Mouse (Mus musculus) thymus, postnatal 0 days (tissue): Measurements from ENCODE around the gene Idnk. TPM values are rescaled to one million over a fixed set of nuclear protein-coding genes. Genes with fewer than 3 reads are reported as not detected.
"Not testable (repeated sequence)": the region's sequence is repeated elsewhere in the genome, so short reads cannot be mapped to it uniquely, and the experiment has no call there.

Experiments used
- DNase-seq: peaks from one replicate; pipeline ENCODE4 v3.0.0-alpha.2; 2015; ENCODE audit warnings: low spot score
- polyA plus RNA-seq: library from polyadenylated mRNA; unstranded; fragments of >200 nt; fragmentation: Nextera tagmentation; extraction: Ambion mirVana; gene quantifications from 2 replicates; pipeline ENCODE4 v1.2.1, GENCODE M21; 2015

The Idnk gene
- polyA plus RNA-seq, 1 experiment from 2014 or later, result 117 TPM

DNA sequence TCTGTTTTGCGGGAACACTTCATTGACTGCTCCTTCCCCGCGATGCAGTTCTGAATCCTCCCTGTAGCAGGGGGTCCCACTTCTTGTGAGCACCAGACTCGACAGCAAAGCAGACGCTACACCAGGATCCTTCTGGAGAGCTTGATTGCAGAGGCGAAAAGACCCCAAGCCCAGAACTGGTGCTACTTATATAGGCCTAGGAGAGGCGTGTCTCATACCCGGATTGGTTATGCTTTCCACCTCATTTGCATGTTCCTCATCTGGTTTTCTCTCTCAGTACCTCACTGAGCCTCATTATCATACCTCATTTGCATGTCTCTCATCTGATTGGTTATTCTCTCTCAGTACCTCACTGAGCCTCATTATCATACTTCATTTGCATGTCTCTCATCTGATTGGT, 10.8 kb upstream of the Idnk start:
- DNase-seq, result not testable (repeated sequence)

DNA sequence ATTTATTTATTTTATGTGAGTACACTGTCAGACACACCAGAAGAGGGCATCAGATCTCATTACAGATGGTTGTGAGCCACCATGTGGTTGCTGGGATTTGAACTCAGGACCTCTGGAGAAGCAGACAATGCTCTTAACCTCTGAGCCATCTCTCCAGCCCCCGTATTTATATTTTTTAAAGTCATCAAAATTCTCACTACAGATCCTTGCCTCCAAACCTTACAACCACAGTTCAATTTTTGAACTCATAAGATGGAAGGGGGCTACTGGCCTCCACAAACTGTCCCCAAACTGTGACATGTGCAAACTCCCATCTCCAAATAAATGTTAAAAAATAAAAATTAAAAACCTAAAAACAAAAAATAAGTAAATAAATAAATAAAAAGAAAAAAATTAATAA, 9.7 kb upstream of the Idnk start:
- DNase-seq, result no peak

DNA sequence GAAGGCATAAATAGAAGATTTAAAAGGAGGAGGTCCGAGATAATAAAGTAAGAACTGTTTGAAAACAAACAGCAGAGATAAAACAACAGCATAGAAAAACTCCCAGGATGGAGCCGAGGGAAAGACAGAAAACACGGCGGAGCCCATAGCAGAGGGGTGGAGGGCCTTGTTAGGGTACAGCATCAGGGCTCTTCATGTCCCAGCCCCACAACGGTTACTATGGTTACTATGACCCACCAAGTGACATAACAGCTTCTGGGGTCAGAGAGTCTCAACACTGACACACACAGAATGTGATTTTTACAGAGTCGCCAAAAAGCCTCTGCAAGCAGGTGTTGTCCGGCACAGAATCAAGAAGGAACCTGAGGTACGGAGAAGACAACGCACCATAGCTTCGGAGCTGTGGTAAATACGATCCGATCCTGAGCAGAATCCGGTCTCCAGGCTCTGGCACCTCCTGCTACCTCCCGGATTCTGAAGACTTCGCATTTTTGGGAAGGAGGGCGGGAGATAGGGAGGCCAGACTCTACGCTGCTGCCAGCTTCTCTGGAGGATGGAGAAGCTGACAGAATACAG, 9.1 kb upstream of the Idnk start:
- peak; percentile 77 for DNase-seq

DNA sequence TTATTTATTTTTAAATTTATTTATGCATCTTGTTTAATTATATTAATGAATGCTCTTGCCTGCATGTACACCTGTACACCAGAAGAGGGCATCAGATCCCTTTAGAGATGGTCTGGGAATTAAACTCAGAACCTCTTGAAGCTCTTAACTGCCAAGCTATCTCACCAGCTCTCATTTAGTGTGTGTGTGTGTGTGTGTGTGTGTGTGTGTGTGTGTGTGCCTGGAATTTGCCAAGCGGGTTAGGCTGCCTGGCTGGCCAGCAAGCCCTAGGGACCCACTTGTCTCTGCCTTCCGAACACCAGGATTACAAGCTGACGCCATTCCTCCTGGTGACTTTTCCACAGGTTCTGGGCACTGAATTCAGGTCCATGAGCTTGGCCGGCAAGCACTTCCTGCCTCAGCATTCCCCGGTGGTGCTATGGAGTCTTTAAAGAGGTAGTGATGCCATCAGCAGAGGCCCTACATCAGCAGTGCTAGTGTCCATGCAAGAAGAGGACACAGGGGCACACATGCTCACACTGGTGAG, 8.4 kb upstream of the Idnk start:
- no peak for DNase-seq

DNA sequence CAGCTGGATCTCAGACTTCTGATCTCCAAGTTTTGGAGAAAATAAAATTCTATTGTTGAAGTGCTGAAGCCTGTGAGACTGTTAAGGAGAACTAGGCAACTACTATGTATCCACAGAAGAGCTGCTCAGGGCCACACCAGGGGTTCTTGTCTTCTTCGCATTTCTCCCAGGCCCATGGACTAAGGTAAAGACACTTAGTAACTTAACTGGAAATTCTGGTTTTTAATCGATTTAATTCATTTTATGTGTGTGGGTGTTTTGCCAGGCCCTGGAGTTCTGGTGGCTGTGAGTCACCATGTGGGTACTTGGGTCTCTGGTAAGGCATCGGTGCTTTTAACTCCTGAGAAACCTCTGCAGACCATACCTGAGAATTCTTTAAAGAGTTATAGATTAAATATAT, 7.8 kb upstream of the Idnk start:
- DNase-seq, result no peak

DNA sequence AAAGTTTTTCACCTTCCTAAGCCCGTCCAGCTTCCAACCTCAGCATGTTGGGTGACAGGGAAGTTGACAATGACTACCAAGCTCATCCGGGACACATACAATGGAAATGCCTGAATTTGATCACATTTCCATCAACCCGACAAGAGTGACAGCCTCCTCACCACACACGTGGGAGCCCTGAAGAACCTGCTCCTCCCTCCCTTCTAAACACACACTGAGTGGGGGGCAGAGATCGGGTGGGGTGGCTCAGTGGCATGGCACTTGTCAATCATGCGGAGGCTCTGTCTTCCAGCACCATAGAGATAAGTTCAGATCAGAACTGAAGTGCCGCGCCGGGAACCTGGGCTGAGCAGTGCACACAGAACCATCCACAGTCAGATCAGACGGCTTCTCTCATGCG, 7.0 kb upstream of the Idnk start:
- DNase-seq, result no peak

DNA sequence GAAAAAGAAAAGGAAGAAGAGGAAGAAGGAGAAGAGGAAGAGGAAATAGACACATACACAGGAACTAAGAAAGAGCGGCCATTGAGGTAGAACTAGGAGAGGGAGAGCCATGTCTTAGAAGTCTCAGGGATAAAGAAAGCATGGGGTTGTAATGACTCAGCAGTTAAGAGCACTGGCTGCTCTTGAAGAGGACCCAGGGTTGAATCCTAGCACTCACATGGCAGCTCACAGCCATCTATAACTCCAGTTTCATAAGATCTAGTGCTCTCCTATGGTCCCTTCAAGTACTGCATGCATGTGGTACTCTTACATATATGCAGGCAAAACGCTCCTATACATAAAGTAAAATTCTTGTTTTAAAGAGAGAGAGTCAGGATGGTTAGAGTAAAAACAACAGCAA, 1.4 kb upstream of the Idnk start:
- DNase-seq, result peak; percentile 16

DNA sequence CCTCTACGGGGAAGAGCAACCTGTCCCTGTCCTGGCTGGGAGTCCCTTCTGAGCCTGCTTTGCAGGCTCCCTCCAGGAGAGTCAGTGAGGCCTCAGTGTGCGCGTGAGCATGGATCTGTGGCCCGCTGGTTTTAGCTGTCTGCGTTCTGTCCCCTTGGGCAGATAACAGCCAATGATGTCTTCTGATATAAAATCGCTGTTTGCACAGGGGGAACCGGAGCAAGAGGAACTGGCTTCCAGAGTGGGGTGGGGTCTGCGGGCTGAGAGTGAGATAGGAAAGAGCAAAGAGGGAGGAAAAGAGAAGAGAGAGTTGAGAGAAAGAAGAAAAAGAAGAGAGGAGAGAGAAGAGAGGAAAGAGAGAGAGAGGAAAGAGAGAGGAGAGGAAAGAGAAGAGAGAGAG, 413 bp upstream of the Idnk start:
- DNase-seq, result peak; percentile 21

DNA sequence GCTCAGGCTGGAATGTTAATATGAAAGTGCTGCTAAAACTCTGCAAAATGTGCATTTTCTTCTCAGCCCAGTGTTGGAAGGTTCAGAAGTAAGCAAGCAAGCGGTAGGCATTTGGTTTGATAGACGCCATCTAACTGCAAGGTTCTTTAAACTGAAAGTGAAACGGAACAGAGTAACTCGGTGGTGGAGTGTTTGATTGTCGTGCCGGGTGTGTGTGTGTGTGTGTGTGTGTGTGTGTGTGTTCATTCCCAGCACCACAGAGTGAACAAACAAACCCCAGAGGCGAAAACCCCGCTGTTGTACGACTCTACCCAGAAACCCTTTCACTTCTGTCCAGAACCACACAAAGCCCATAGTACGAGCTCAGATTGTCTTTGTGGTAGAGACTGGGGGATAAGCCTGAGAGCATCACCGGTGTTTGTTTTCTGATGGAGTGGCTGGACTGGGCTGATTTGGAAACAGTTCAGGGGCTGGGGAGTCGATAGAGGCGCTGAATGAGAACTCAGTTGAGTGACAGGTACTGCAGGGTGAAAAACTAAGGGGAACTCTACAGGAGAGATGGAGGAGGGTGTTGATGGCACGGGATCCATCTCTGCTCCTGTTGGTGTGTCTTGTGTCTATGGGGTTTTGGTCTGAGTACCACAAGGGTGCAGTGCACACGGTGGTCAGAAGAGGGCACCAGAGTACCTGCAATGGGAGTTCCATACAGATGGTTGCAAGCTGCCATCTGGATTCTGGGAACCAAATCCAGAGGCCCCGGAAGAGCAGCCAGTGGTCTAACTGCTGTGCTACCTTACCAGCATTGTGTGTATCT, 857 bp downstream of the Idnk start:
- DNase-seq, result peak; percentile 92

DNA sequence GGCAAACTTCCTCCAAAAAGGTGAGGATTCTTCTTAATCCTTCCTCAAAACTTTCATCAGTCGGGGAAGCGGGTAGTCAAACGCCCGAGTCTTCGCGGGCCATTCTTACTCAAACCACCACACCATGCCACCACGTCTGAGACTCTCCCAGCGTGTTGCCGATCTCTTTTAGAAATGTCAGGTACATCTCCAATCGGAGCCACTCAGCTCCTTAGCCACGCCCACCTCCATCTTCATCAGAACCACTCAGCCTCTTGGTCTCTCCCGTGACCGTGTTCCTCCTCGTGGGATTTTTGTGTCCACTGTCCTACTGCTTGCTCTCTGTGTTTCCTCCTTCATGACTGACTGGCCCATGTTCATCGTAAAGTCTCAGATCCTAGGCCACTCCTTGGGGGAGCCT, 3.3 kb downstream of the Idnk start:
- DNase-seq, result no peak

DNA sequence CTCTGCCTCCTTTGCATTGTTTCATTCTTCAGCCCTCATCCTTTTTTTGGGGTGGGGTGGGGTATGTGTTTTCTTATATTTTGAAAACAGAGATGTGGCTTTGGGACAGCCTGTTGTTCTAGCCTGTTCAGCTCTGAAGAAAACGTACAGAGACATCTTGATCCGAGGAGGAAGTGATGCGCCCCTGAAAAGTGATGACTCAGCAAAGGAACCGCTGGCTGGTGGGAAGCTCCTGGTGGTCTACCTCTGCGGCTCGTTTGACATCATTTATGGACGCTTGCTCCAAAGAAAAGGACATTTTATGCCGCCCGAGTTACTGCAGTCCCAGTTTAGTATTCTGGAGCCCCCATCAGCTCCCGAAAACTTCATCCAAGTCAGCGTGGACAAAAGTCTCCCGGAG, 5.9 kb downstream of the Idnk start:
- no peak for DNase-seq

DNA sequence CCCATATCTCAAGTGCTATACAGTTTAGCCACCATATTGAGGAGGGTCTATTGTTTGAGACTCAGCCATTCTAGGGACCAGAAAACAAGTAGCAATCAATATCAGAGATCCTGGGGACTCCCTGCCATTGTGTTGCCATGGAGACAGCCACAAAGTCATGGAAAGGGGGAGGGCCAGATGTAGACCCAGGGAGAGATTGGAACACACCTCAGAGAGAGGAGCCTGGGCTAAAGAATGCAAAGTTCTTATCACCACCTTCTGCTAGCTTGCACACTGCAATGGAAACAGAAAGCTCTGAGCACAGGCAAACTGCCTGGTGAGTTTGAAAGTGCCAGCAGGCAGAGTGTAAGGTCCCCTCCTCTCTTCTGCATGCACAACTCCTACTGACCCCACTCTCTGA, 10.7 kb downstream of the Idnk start:
- no peak for DNase-seq

DNA sequence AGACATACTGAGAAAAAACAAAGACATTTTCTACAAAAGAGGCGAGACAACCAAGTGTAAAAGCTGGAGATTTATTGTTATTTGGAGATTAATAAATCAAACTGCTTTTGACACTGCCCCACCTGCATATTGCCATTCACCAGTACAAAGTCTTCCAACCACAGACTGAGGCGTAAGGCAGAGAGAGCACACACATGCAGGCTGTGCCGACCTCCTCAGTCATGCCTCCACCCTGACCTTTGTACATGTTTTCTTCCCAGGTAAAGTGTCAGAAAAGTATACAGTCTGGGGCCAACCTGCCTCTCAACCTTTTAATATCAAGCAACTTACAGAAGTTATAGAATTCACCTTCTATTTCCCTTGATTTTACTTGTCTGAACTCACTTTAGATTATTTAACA, 18.7 kb downstream of the Idnk start:
- DNase-seq, result no peak

DNA sequence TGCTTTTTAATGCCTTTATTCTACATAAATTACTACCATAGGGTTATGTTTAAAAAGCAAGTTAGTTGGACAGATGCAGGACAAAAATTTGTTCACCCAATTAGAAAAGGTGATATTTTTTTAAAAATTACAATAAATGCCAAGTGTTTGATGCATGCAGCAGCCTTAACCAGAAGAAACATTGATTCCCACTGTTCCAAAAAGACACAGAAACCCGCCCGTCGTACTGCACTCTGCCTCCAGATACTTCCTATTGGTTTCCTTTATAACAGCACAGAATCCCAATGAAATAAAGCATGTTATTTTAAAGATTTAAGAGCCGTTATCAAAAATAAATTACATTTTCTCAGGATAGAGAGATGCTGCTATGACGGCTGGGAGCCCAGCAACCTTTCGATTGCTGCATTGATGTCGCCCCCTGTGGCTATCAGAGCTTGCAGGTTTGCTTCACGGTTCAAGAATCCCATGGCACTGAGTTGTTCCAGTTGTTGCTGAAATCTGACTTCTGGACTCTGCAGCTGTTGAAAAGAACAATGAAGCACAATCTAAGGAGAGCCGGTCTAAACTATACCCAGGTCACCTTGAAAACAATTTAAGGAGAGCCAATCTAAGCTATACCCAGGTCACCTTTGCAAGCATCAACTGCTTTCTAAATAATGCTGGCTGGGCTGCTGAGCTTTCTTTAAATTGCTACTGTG, 20.2 kb downstream of the Idnk start:
- DNase-seq, result no peak

DNA sequence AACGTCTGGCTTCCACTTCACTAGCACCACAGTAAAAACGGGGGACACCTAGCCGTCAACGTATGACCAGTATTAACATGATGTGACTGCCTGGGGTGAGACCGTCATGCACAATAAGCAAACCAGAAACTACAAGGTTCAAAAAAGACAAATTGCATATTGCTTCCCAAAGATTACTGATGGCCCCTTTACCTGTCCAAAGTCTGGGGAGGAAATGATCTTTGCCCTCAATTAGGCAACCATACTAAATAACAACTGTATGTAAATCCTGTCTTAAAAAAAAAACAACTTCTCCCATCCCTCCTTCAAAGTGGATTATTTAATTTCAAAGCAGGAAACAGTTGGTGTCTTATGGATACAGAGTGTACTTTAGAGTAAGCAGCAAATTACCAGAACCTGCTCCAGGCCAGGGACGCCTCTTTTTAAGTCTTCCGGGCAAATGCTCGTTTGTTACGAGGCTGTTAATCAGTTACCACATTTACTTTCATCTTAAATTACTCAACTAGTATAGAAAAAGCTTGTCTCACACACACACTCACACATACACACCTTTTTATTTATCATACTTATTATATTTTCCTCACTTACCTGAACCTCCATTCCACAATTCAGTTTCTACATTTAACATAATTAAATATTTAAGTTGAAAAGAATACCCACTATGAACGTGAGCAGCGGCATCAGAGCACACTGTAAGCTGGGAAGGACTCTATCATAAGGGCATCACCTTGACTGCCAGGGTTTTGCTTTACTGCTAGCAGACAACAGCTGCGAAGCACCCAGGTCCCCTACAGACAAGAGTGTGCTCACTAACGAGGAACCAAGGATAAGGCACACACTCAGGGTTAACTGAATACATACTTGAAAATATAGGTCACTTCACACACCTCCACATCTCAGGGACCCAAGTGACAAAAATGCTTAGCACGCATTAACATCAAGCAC, 24.4 kb downstream of the Idnk start:
- no peak for DNase-seq

DNA sequence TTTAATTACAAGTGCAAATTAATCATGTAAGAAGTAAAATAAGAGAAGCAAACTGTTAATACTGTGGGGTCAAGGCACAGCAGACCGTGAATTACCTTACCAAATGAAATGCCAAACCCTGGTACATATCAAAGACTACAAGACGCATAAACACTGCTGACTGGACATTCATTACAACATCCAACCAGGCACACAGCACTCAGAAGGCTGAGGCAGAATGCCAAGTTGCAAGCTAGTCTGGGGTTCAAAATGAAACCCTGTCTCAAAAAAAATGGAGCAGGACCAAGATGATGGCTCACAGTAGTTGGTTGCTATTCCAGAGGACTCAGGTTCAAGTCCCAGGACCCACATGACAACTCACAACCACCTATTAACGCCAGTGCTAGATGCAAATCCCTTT, 26.7 kb downstream of the Idnk start:
- no peak for DNase-seq

DNA sequence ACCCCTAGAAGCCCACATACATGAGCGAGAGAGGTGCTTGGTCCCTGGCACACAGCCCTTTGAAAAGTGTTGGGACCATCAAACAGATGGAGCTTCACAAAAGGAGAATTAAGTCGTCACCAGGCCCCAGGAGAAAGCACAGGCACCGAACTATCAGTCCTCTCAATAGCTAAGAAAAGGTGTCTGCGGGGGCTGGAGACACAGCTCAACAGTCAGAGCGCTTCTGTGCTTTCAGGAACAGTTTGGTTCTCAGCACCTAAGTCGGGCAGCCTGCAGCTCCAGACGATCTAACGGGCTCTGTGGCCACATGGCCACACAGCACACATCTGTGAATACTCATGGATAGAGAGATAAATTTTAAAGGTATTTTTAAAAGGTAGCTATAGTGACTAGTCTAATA, 28.8 kb downstream of the Idnk start:
- no peak for DNase-seq

DNA sequence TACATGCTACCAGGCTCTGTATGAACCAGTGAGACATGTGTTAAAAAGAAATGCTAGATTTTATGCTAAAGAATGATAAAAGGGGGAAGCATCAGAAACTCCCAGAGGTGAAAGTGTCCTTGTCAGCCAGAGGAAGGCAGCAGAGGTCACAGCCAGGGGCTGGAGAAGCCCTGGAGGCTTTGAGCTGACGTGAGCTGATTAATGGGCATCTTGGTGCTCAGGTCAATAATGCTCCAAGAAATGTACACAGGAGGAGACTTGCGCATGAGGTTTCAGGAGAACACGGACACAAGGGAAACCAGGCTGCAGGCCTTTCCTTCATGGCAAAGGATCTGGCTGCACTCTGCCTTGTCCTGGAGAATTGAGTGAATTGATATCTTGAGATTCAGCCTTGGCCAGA, 30.3 kb downstream of the Idnk start:
- no peak for DNase-seq

DNA sequence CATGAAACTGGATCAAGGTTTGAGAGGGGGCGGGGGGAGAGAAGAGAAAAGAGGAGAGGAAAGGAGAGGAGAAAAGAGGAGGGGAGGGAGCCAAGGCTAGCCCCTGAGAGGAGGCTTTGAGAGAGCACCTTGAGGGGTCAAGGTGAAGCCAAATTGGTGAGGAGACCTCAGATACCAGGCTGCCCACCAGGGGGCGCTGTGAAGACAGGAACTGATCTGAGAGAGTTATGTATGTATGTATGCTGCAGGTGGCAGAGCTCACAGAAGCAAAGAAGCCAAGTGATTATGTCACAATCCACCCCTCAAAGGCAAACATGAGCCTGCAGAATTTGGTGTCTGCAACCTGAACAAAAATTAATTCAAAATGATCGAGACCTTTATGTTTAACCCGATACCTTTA, 31.0 kb downstream of the Idnk start:
- peak; percentile 88 for DNase-seq

DNA sequence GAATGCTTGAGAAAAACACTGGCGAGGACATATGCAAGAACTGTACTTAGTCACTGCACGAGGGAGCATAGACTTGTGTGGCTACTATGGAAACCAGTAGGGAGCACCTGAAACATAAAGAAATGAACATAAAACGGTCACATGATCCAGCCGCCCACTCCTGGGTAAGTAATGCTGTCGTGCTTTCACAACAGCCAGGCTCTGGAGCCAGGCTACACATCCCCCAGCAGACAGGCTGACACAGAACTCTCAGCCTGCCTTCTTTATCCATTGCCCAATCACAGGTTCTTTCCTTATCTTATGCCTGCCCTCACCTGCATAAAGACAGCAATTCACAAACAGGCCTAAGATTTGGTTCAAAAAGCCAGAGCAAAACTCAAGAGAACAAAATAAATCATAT, 32.0 kb downstream of the Idnk start:
- no peak for DNase-seq

DNA sequence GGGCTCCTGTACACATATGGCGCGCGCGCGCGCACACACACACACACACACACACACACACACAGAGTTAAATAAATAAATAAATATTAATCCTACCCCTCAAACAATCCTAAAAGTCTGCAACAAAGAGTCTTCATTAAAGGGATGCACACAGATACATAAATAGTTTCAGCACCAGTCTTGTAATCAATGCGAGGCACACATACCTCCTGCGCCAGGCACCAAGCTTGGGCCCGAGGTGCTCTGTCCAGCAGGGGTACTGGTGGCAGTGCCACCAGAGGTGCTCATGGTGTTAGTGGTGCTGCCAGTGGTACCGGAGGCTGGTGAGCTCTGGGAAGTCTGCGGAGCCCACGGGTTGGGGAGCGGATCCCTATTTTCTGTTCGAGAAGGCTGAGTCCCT, 34.1 kb downstream of the Idnk start:
- DNase-seq, result no peak
